Mouse (Mus musculus) monocyte, adult 59 days (primary cell): ENCODE data around the gene Cks1b. TPM values are rescaled to one million over a fixed set of nuclear protein-coding genes. Genes with fewer than 3 reads are reported as not detected.

Experiments used
- total RNA-seq, 2 experiments: library from RNA; stranded (reverse); gene quantifications; one replicate each; pipeline ENCODE4 v1.2.4; 2023

The Cks1b gene
- total RNA-seq: 1 to 10 TPM; 6.1 to 6.2 TPM

DNA sequence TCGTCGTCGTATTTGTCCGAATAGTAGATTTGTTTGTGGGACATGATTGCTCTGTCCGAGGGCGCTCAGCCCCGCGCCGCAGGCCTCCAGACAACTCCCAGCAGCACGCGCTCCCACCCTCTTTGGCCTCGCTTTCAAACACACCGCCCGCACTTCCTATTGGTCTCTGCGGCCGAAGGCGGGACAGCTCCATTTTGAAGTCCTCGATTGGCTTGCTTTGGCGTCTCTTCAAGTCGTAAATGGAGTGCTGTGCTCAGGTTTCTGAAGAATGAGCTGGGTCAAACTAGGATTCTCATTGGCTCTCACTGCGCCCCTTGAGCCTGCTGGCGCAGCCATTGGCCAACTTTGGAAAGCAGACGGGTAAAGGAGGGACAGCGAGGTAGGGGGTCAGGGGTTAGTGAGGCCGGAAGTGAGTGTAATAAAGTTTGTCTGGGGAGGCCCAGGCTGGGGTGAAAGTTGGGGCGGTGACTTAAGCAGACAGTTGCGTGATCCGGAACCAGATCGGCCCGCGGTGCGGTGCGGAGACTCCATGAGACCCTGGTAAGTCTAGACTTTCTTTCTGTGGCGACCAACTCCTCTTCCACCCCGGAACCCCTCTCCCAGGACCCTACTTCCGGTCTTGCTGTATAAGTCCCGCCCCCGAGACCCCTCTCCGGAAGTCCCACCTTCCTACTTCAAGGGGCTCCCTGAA is at the start of gene Cks1b, which contains the start of gene Shc1:
Gene Cks1b, minus strand, starts transcription at position 214 of the 691 bp plus-strand sequence.
Gene Shc1, plus strand, starts transcription at position 274 of the 691 bp plus-strand sequence.

GRCm38 (mm10) chr3:89454401-89455177 is 36.4 kb upstream of the Cks1b start, which contains the start of gene Pmvk:
TSS of gene Pmvk (plus strand) at chr3:89454541.

GRCm38 (mm10) chr3:89436176-89437113 is 18.3 kb upstream of the Cks1b start, which contains the start of gene Pbxip1:
TSS of gene Pbxip1 (plus strand) at chr3:89436706.

DNA sequence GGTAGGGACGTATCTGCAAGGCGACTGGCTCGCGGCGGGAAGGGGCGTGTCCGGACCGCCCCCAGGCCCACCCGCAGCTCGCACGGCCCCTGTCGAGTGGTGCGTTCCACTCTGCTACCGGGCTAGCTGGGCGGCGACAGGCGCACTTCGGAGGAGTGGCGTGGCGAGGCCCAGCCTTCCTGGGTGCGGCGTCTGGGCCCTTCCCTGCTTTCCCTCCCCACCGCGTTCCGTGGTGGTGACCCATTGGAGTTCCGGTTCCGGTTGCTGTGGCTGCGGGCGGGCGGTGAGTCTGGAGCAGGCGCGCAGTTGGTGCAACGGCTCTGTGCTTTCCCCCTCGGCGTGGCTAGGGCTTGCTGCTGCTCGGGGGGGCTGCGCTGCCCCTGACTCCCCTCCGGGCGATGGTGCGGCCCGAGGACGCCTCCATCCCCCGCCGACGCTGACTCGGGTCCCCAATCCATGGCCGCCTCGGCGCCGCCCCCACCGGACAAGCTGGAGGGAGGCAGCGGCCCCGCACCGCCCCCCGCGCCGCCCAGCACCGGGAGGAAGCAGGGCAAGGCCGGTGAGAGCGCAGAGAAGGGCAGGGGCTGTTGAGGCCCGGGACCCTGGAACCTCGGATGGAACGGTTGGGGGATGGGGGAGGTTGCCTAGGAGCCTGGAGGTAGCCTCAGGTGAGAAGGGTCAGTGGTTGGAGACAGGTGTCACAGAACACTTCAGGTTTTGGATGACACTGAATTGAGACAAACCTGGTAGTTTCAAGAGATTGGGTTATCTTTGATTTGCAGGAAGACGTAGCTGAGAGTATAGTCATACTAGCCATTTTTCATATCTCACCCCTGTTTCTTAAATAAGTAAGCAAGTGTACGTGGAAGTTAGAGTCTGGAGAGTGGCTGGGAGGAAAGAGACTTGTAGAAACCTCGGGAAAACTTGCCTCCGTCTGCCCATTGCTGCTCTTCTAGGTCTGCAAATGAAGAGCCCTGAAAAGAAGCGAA is 12.3 kb upstream of the Cks1b start, which contains the start of gene Pygo2:
Gene Pygo2, plus strand, starts transcription at position 44 of the 989 bp plus-strand sequence.

DNA sequence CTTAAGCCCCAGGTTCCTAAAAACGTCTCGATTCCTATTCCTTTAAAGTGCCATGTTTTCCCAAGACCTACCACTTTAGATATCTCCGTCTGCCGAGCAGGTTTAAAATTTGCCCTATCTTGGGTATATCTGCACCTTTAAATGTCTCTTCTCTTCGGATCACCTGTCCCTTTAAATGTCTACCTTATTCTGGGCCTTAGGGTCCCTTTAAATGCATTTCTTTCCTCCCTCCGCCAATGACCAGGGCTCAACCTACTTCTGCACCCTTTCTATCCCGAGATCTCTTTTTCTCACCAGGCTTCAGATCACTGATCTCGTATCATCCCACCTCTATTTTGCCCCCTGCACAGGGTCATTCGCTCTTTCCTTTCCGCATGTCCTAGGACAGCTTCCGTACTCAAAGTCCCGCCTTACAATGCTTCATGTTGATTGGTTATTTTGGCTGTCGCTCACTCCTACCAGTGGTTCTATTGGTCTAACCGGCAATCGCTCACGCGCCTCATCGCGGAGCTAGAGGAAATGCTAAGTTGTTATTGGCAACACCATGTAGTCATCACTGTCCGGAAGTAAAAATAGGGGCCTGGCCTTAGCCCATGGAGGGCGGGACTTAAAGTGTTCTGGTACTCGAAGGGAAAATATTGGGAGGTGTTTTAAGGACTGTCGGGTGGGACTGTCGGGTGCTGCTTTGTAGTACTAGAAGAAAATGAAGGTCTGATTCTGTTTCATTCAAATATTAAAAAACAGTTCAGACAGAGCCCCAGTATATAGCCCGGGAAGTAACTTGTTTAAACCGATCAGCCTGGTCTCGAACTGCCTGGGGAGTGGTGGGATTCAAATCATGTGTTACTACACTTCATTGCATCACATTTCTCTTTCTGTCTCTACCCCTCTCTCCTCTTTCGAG is 6.4 kb downstream of the Cks1b start, which contains the start of gene Flad1:
Gene Flad1, minus strand, starts transcription at position 381 of the 904 bp plus-strand sequence.

GRCm38 (mm10) chr3:89402693-89403092 is 15.5 kb downstream of the Cks1b start, which contains the start of gene Lenep:
TSS of gene Lenep (minus strand) at chr3:89402793.

DNA sequence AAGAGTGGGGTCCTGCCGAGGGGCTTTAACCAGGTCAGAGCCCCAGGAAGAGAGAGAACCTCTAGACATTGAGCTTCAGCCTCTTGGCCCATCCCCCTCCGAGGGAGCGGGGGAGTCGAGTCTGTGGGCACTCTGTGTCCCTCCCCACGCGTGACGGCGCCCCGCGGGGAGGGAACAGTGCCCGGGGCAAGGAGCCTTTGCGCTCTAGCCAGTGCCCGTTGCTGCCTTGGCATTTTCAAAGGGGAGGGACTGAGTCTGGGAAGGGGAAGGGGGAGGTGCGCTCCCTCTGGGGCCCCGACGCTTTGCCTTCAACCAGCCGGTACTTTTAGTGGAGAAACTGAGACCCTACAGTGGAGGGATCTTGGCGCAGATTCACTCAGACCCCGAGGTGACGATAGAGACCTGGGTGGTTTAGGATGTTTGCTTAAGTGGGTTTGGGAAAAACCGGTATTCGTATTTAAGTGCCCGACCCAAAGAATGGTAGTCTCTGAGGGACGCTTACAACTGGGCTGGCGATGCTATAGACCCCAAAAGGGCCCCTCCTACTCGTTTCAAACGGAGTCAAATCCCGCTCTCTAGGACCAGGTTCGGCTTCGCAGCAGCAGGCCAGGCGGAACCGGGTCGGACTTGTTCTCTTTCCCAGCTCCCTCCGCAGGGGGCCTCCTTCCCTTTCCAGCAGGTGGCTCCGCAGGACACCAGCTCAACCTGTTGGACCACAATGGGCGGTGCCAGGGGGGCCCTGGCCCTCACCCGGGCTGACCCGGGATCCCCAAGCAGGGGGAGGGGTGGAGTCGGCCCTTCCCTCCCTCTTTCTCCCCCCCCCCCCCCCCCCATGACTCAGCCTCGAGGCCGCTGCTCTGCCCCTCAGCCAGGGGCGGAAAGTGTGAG is 23.9 kb downstream of the Cks1b start, which contains the start of gene Zbtb7b:
Gene Zbtb7b, minus strand, starts transcription at position 771 of the 888 bp plus-strand sequence.

Other genes with a start within 250 kb of the Cks1b start
- gene Scamp3, start 240.9 kb downstream of the Cks1b start, total RNA-seq: 10 to 100 TPM; 82.3 TPM
- gene Fam189b, start 235.2 kb downstream of the Cks1b start, total RNA-seq: 10 to 100 TPM; 12.2 to 13.0 TPM
- gene Gba, start 215.5 kb downstream of the Cks1b start, total RNA-seq: 100 to 1,000 TPM; 109 to 114 TPM
- 1 to 10 TPM; 5.2 to 6.8 TPM for gene Thbs3, start 203.2 kb downstream of the Cks1b start, total RNA-seq
- gene Mtx1, start 191.3 kb downstream of the Cks1b start, total RNA-seq: 10 to 100 TPM; 84.0 to 86.7 TPM
- gene Muc1, start 189.3 kb downstream of the Cks1b start, total RNA-seq: not detected
- gene Krtcap2, start 172.4 kb downstream of the Cks1b start, total RNA-seq: 100 to 1,000 TPM in 1 of 2 experiments, 10 to 100 TPM in 1; 82.1 to 104 TPM
- 1 to 10 TPM in 1 of 2 experiments, under 1 TPM in 1; 0.18 to 1.1 TPM for gene Trim46, start 172.1 kb downstream of the Cks1b start, total RNA-seq
- 10 to 100 TPM; 65.3 to 74.1 TPM for gene Dpm3, start 159.0 kb downstream of the Cks1b start, total RNA-seq
- 10 to 100 TPM; 49.4 to 58.0 TPM for gene Slc50a1, start 147.8 kb downstream of the Cks1b start, total RNA-seq
- under 1 TPM in 1 of 2 experiments, not detected in 1; 0.55 TPM for gene Efna1, start 137.2 kb downstream of the Cks1b start, total RNA-seq
- gene Efna3, start 95.4 kb downstream of the Cks1b start, total RNA-seq: not detected
- not detected for gene Efna4, start 80.4 kb downstream of the Cks1b start, total RNA-seq
- gene Adam15, start 68.4 kb downstream of the Cks1b start, total RNA-seq: 100 to 1,000 TPM; 163 to 179 TPM
- gene Dcst2, start 56.4 kb downstream of the Cks1b start, total RNA-seq: not detected
- not detected for gene Dcst1, start 53.1 kb downstream of the Cks1b start, total RNA-seq
- 100 to 1,000 TPM; 130 to 146 TPM for gene Zbtb7b, start 23.6 kb downstream of the Cks1b start, total RNA-seq
- not detected for gene Lenep, start 15.6 kb downstream of the Cks1b start, total RNA-seq
- gene Flad1, start 6.5 kb downstream of the Cks1b start, total RNA-seq: 10 to 100 TPM; 20.0 to 28.1 TPM
- 100 to 1,000 TPM; 110 to 117 TPM for gene Shc1, start 60 bp upstream of the Cks1b start, total RNA-seq
- 10 to 100 TPM; 47.6 to 47.8 TPM for gene Pygo2, start 11.8 kb upstream of the Cks1b start, total RNA-seq
- gene Pbxip1, start 18.3 kb upstream of the Cks1b start, total RNA-seq: 100 to 1,000 TPM; 114 to 127 TPM
- gene Pmvk, start 36.2 kb upstream of the Cks1b start, total RNA-seq: 10 to 100 TPM; 11.1 to 16.8 TPM
- gene Kcnn3, start 101.8 kb upstream of the Cks1b start, total RNA-seq: under 1 TPM; 0.12 to 0.21 TPM